Mouse (Mus musculus) brain, embryonic 14.5 days (tissue): ENCODE measurements around the gene Uhrf2.

Source experiments
- CTCF ChIP-seq: fragments of 200-500 bp; IDR thresholded peaks from 2 replicates; pipeline ENCODE4 v1.5.1; 2012; ENCODE audit warnings: inconsistent platforms, mild to moderate bottlenecking, moderate library complexity, borderline replicate concordance; ENCODE audit not compliant: insufficient read depth, insufficient read length; ENCODE audit errors: extremely low read depth
- POLR2A ChIP-seq: fragments of 200-500 bp; IDR thresholded peaks from 2 replicates; pipeline ENCODE4 v1.6.1; 2012; ENCODE audit warnings: mild to moderate bottlenecking, inconsistent platforms, borderline replicate concordance; ENCODE audit not compliant: poor library complexity, insufficient read depth, insufficient read length, severe bottlenecking; ENCODE audit errors: extremely low read depth

DNA sequence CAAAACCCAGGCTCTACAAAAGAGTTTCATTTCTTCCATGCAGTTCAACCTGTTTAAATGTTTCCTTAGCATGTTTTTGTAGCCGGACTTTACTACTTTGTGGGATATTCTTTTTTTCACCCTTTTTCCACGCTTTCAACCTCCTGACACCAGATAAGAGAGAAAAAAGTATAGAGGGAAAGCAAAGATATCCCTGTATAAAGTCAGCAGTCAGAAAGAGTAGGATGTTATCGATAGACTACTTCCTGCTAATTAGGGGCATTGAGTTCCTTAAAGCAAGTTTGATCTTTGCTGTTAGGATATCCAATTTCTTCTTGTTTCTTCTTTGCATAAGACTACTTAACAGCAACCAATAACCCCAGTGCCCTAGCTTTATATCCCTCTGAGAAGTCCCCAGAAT, 21.2 kb downstream of the Uhrf2 start:
- TF ChIP-seq POLR2A (no peak), CTCF (no peak)
